Mouse (Mus musculus): ENCODE data around the gene Ssmem1. TPM values are rescaled to one million over a fixed set of nuclear protein-coding genes. Genes with fewer than 3 reads are reported as not detected.

Gene Ssmem1
- polyA plus RNA-seq, 1 experiment: 0.05 TPM

DNA sequence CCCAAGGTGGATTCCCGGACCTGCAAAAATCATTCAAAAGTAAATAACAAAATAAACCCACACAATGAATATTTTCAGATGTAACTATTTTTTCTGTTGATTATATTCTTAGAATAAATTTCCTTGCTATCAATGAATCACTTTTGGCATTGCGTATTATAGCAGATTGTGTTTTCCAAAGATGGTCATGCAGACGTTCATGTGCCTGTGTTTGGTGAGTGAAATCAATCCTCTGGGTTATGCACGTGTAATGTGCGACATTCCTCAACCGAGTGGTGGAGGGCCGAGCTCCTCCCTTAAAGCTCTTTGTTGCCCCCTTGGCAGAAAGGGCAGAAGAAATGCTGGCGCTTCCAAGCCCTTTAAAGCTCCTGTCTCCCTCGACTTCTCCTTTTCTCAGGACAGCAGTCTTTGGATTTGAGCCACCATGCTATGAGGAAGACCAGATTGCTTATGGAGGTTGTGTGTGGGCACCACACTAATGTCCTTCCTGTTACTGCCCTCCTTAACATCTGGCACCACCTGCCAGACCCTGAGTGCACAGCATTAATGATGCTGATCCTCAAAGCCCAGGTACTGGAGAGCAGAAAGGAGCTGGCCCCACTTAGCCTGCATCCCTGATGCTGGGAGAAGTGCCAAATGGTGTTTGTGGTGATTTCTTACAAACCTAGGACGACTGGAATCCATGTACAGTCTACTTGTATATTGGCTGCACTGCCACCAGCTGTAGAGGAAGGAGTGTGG, 33.5 kb upstream of the Ssmem1 start:
- no peak overlapping the region for H3ac ChIP-seq (ENCODE audit: control insufficient read depth, insufficient read length)
- peaks cover 17% of the 10 kb centered on the region for H3K36me3 ChIP-seq (ENCODE audit: control insufficient read depth, insufficient read depth)
- H3K79me2 ChIP-seq (ENCODE audit: control insufficient read depth, insufficient read depth): no peaks in the 10 kb centered on the region
- no peak overlapping the region for H3K4me3 ChIP-seq
- no peaks in the 10 kb centered on the region for H3K27me3 ChIP-seq (ENCODE audit: control insufficient read depth, insufficient read depth, insufficient read length)
- no peak overlapping the region for H3K4me2 ChIP-seq (ENCODE audit: low read depth)
- no peak for TF ChIP-seq E2F4 (IDR thresholded peaks at IDR 0.05; ENCODE audit: insufficient read depth)

DNA sequence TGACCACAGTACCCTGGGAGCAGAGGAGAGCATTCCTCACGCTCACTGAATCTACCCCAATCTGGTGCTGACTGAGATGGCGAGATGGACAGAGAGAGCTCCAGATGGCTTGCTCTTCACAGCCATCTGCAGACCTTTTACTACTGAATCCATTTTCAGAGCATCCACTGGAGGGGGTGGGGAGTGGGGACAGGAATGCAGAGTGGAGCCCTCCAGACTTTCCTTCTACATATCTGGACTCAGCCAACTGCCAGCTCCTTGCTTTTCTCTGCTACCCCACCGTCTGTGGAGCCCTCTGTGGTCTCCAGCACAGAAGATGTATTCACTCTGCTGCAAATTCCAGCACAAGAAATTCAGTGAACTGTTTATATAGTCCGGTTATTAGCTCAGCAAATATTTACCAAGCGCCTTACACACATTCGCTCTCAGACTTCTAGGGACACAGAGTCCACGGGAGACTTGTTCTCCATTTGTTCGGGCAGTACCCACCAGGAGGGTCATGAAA, 32.4 kb upstream of the Ssmem1 start:
- H3K4me2 ChIP-seq (ENCODE audit: low read depth): no peak overlapping the region
- no peak overlapping the region for H3K4me3 ChIP-seq
- H3K36me3 ChIP-seq (ENCODE audit: control insufficient read depth, insufficient read depth): peaks cover 23% of the 10 kb centered on the region
- no peak for TF ChIP-seq POLR2AphosphoS2 (IDR thresholded peaks at IDR 0.05; ENCODE audit: insufficient read length, low read depth)
- H3K27me3 ChIP-seq (ENCODE audit: control insufficient read depth, insufficient read depth, insufficient read length): no peaks in the 10 kb centered on the region
- no peaks in the 10 kb centered on the region for H3K79me2 ChIP-seq (ENCODE audit: control insufficient read depth, insufficient read depth)
- H3ac ChIP-seq (ENCODE audit: control insufficient read depth, insufficient read length): no peak overlapping the region

DNA sequence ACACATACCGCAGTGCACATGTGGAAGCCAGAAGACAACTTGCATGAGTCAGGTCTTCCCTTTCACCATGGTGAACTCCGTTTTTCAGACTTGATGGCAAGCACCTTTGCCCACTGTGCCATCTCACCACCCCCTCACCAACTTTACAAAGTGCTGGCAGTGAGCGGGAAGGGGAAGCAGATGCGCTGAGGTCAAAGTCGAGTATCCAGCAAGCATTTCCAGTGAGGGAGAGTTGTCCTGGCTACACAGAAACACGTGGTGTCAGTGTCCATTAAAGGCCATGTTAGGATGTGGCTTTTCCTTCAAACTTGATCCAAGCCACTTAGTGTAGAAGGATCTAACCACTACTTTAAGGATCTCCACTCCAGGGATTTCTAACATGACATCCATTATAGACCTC, 31.9 kb upstream of the Ssmem1 start:
- Histone ChIP-seq H3K36me3 (ENCODE audit: control insufficient read depth, insufficient read depth) (peaks cover 28% of the 10 kb centered on the region), H3K79me2 (ENCODE audit: control insufficient read depth, insufficient read depth) (no peaks in the 10 kb centered on the region), H3K4me2 (ENCODE audit: low read depth) (no peak overlapping the region), H3K4me3 (no peak overlapping the region), H3K27me3 (ENCODE audit: control insufficient read depth, insufficient read depth, insufficient read length) (no peaks in the 10 kb centered on the region), H3ac (ENCODE audit: control insufficient read depth, insufficient read length) (no peak overlapping the region)
- TF ChIP-seq MYOD1 (IDR thresholded peaks at IDR 0.05; ENCODE audit: control insufficient read depth in 1 of 3, insufficient read length in 2 of 3, low read depth in 2 of 3) (no peak), CEBPB (IDR thresholded peaks at IDR 0.05; ENCODE audit: insufficient read depth, poor library complexity, severe bottlenecking) (no peak), POLR2AphosphoS2 (IDR thresholded peaks at IDR 0.05; ENCODE audit: insufficient read length, low read depth) (no peak), E2F4 (IDR thresholded peaks at IDR 0.05; ENCODE audit: insufficient read depth) (no peak), MYOG (IDR thresholded peaks at IDR 0.05; ENCODE audit: control insufficient read depth in 1 of 3, insufficient read depth in 1 of 3, insufficient read length in 2 of 3, low read depth in 2 of 3) (no peak), POLR2A (IDR thresholded peaks at IDR 0.05; ENCODE audit: insufficient read length, low read depth) (no peak)

DNA sequence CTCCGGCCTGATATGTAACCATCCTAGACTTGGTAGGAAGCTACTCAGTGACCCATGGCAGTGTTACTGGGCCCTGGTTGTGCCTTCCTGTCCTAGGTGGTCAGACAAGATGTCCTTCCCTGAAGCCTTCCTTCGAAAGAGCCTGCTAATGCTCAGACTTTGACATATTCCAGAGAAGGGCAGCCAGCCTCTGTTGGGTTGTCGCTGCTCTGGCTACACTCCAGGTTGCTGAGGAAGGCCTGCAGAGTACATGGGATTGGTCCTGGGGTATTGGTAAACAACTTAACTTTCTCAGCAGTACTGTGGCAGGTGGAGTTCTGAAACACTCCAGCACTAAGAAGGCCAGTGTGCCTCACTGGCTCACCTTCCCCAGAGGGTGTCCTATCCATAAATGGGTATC, 30.2 kb upstream of the Ssmem1 start:
- Histone ChIP-seq H3K36me3 (ENCODE audit: control insufficient read depth, insufficient read depth) (peaks cover 42% of the 10 kb centered on the region), H3K27me3 (ENCODE audit: control insufficient read depth, insufficient read depth, insufficient read length) (no peaks in the 10 kb centered on the region), H3ac (ENCODE audit: control insufficient read depth, insufficient read length) (no peak overlapping the region), H3K4me2 (ENCODE audit: low read depth) (no peak overlapping the region), H3K4me3 (no peak overlapping the region), H3K79me2 (ENCODE audit: control insufficient read depth, insufficient read depth) (no peaks in the 10 kb centered on the region)
- TF ChIP-seq E2F4 (IDR thresholded peaks at IDR 0.05; ENCODE audit: insufficient read depth): no peak
- TF ChIP-seq MYOG (IDR thresholded peaks at IDR 0.05; ENCODE audit: control insufficient read depth in 1 of 3, insufficient read depth in 1 of 3, insufficient read length in 2 of 3, low read depth in 2 of 3): no peak
- TF ChIP-seq TCF3 (IDR thresholded peaks at IDR 0.05; ENCODE audit: insufficient read length, low read depth): no peak
- TF ChIP-seq POLR2A (IDR thresholded peaks at IDR 0.05; ENCODE audit: insufficient read length, low read depth): no peak
- TF ChIP-seq POLR2AphosphoS2 (IDR thresholded peaks at IDR 0.05; ENCODE audit: insufficient read length, low read depth): no peak
- TF ChIP-seq CEBPB (IDR thresholded peaks at IDR 0.05; ENCODE audit: insufficient read depth, poor library complexity, severe bottlenecking): no peak
- TF ChIP-seq USF1 (IDR thresholded peaks at IDR 0.05; ENCODE audit: low read depth): no peak
- TF ChIP-seq SRF (IDR thresholded peaks at IDR 0.05; ENCODE audit: control insufficient read depth, insufficient read length, low read depth): no peak
- TF ChIP-seq TCF12 (IDR thresholded peaks at IDR 0.05; ENCODE audit: insufficient read depth, poor library complexity, severe bottlenecking): no peak
- no peak for TF ChIP-seq REST (IDR thresholded peaks at IDR 0.05; ENCODE audit: insufficient read depth, insufficient read length)
- TF ChIP-seq MAX (IDR thresholded peaks at IDR 0.05; ENCODE audit: low read depth): no peak
- TF ChIP-seq MYOD1 (IDR thresholded peaks at IDR 0.05; ENCODE audit: control insufficient read depth in 1 of 3, insufficient read length in 2 of 3, low read depth in 2 of 3): no peak

DNA sequence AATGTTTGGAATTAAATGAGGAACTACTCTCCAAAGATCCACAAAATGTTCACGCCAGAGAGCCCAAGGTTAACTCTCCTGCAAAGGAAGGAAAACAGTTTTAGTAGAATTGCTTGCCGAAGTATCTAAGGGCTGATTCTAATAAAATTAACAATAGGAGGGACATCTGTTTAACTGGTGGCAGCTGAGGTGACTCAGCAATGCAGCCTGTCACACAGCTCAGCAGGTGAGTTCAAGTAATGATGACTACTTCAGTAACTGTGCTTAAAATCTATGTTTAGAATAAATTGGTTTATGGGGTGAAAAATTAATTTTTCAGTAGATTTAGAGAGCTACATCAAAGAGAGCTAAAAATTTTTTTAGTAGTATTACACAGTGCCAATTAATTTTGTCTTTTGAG, 26.7 kb upstream of the Ssmem1 start:
- Histone ChIP-seq H3K36me3 (ENCODE audit: control insufficient read depth, insufficient read depth) (peaks cover 67% of the 10 kb centered on the region), H3K27me3 (ENCODE audit: control insufficient read depth, insufficient read depth, insufficient read length) (no peaks in the 10 kb centered on the region), H3K4me2 (ENCODE audit: low read depth) (no peak overlapping the region), H3K79me2 (ENCODE audit: control insufficient read depth, insufficient read depth) (no peaks in the 10 kb centered on the region), H3K4me3 (no peak overlapping the region), H3ac (ENCODE audit: control insufficient read depth, insufficient read length) (no peak overlapping the region)
- TF ChIP-seq MYOD1 (IDR thresholded peaks at IDR 0.05; ENCODE audit: control insufficient read depth in 1 of 3, insufficient read length in 2 of 3, low read depth in 2 of 3): peak; percentile 33 to 70 (median 60)
- no peak for TF ChIP-seq TCF3 (IDR thresholded peaks at IDR 0.05; ENCODE audit: insufficient read length, low read depth)

DNA sequence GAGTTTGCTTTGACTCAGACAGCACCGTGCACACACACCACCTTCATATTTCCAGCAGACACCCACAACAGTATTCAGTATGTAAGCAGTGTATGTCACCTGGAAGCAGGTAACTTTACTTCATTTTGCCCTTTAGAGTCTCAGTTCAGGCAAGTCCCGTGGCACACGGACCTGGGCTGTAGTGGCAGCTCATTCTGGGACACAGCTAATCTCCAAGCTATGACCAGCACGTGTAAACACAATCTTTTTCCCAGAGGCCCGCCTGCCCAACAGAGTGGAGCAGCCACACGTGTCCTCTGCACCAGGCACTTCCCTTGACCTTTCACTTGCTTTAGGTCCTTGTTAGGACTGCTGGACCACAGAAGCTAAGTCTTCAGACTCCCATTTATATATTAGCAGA, 23.1 kb upstream of the Ssmem1 start:
- no peak for TF ChIP-seq E2F4 (IDR thresholded peaks at IDR 0.05; ENCODE audit: insufficient read depth)
- no peak for TF ChIP-seq USF1 (IDR thresholded peaks at IDR 0.05; ENCODE audit: low read depth)
- TF ChIP-seq SRF (IDR thresholded peaks at IDR 0.05; ENCODE audit: control insufficient read depth, insufficient read length, low read depth): no peak
- no peak for TF ChIP-seq MYOG (IDR thresholded peaks at IDR 0.05; ENCODE audit: control insufficient read depth in 1 of 3, insufficient read depth in 1 of 3, insufficient read length in 2 of 3, low read depth in 2 of 3)
- TF ChIP-seq TCF12 (IDR thresholded peaks at IDR 0.05; ENCODE audit: insufficient read depth, poor library complexity, severe bottlenecking): no peak
- no peak for TF ChIP-seq TCF3 (IDR thresholded peaks at IDR 0.05; ENCODE audit: insufficient read length, low read depth)
- no peak for TF ChIP-seq MYOD1 (IDR thresholded peaks at IDR 0.05; ENCODE audit: control insufficient read depth in 1 of 3, insufficient read length in 2 of 3, low read depth in 2 of 3)
- TF ChIP-seq MAX (IDR thresholded peaks at IDR 0.05; ENCODE audit: low read depth): no peak
- TF ChIP-seq POLR2A (IDR thresholded peaks at IDR 0.05; ENCODE audit: insufficient read length, low read depth): no peak
- Histone ChIP-seq H3K4me3 (no peak overlapping the region), H3K4me2 (ENCODE audit: low read depth) (no peak overlapping the region), H3ac (ENCODE audit: control insufficient read depth, insufficient read length) (no peak overlapping the region), H3K36me3 (ENCODE audit: control insufficient read depth, insufficient read depth) (peaks cover 81% of the 10 kb centered on the region), H3K79me2 (ENCODE audit: control insufficient read depth, insufficient read depth) (no peaks in the 10 kb centered on the region), H3K27me3 (ENCODE audit: control insufficient read depth, insufficient read depth, insufficient read length) (no peaks in the 10 kb centered on the region)
